Mouse (Mus musculus) MEL (cell line): ENCODE data around the gene U2af2. TPM values are rescaled to one million over a fixed set of nuclear protein-coding genes. Genes with fewer than 3 reads are reported as not detected.

Experiments used
- DNase-seq: peaks from one replicate; pipeline ENCODE4 v3.0.0; 2011; ENCODE audit warnings: low read depth, low spot score
- H3K27ac ChIP-seq: 2 replicates; pipeline ENCODE4 v1.5.1; 2012; ENCODE audit warnings: low read depth, mild to moderate bottlenecking, control low read depth, low read length, moderate library complexity; ENCODE audit not compliant: control insufficient read depth
- H3K27me3 ChIP-seq, 2 experiments: fragments of 150-350 bp in 1 of 2; sonication (generic) in 1 of 2; 2 replicates each; pipeline ENCODE4 v1.6.1; 2012; ENCODE audit warnings: low read length in 2 of 2, mild to moderate bottlenecking in 2 of 2, improper control_type of control experiment in 1 of 2, moderate library complexity in 1 of 2; ENCODE audit not compliant: insufficient read depth in 2 of 2, control insufficient read depth in 1 of 2
- H3K36me3 ChIP-seq, 2 experiments: 2 replicates each; pipeline ENCODE4 v1.6.1; 2012 to 2014; ENCODE audit warnings: low read length in 2 of 2, improper control_type of control experiment in 1 of 2, inconsistent platforms in 1 of 2, mild to moderate bottlenecking in 1 of 2; ENCODE audit not compliant: insufficient read depth in 2 of 2, control insufficient read depth in 1 of 2
- H3K4me1 ChIP-seq, 2 experiments: fragments of 150-350 bp in 1 of 2; sonication (generic) in 1 of 2; 2 replicates each; pipeline ENCODE4 v1.6.1; 2012; ENCODE audit warnings: low read length in 2 of 2, improper control_type of control experiment in 1 of 2, mild to moderate bottlenecking in 1 of 2; ENCODE audit not compliant: insufficient read depth in 2 of 2, control insufficient read depth in 1 of 2
- H3K4me3 ChIP-seq, 2 experiments: fragments of 150-350 bp in 1 of 2; sonication (generic) in 1 of 2; 2 replicates each; pipeline ENCODE4 v1.5.1; 2012; ENCODE audit warnings: low read depth in 2 of 2, low read length in 2 of 2, mild to moderate bottlenecking in 2 of 2, moderate library complexity in 2 of 2, control low read depth in 1 of 2, improper control_type of control experiment in 1 of 2; ENCODE audit not compliant: control insufficient read depth in 1 of 2, insufficient read depth in 1 of 2
- H3K79me2 ChIP-seq: 2 replicates; pipeline ENCODE4 v1.6.1; 2012; ENCODE audit warnings: mild to moderate bottlenecking, low read length, moderate library complexity; ENCODE audit not compliant: control insufficient read depth, poor library complexity, insufficient read depth
- H3K9ac ChIP-seq: 2 replicates; pipeline ENCODE4 v1.6.1; 2012; ENCODE audit warnings: low read depth, mild to moderate bottlenecking, control low read depth, low read length, moderate library complexity; ENCODE audit not compliant: control insufficient read depth, poor library complexity, severe bottlenecking
- H3K9me3 ChIP-seq: fragments of 150-350 bp; sonication (generic); replicated peaks from 2 replicates; pipeline ENCODE4 v1.6.1; 2012; ENCODE audit warnings: mild to moderate bottlenecking, low read length, improper control_type of control experiment, moderate library complexity; ENCODE audit not compliant: insufficient read depth
- CHD2 ChIP-seq: IDR thresholded peaks from 2 replicates; pipeline ENCODE4 v1.6.1; 2011; ENCODE audit warnings: low read length, improper control_type of control experiment
- E2F4 ChIP-seq: IDR thresholded peaks from 2 replicates; pipeline ENCODE4 v1.6.1; 2011; ENCODE audit warnings: low read depth, low read length, improper control_type of control experiment, borderline replicate concordance
- EP300 ChIP-seq, 2 experiments: IDR thresholded peaks; 2 replicates each; pipeline ENCODE4 v1.6.1; 2011; ENCODE audit warnings: improper control_type of control experiment in 2 of 2, low read length in 2 of 2, low read depth in 1 of 2, mild to moderate bottlenecking in 1 of 2
- ETS1 ChIP-seq: IDR thresholded peaks from 2 replicates; pipeline ENCODE4 v1.6.1; 2012; ENCODE audit warnings: low read depth, mild to moderate bottlenecking, inconsistent platforms, low read length, improper control_type of control experiment, moderate library complexity
- GABPA ChIP-seq: IDR thresholded peaks from 2 replicates; pipeline ENCODE4 v1.6.1; 2012; ENCODE audit warnings: low read depth, mild to moderate bottlenecking, inconsistent platforms, low read length, improper control_type of control experiment, moderate library complexity
- JUND ChIP-seq: IDR thresholded peaks from 2 replicates; pipeline ENCODE4 v1.6.1; 2011; ENCODE audit warnings: low read depth, mild to moderate bottlenecking, improper control_type of control experiment, low read length
- MAX ChIP-seq: IDR thresholded peaks from 2 replicates; pipeline ENCODE4 v1.6.1; 2011; ENCODE audit warnings: low read length, improper control_type of control experiment
- MAZ ChIP-seq: IDR thresholded peaks from 2 replicates; pipeline ENCODE4 v1.6.1; 2012; ENCODE audit warnings: low read depth, mild to moderate bottlenecking, inconsistent platforms, low read length, improper control_type of control experiment
- MEF2A ChIP-seq: IDR thresholded peaks from 2 replicates; pipeline ENCODE4 v1.6.1; 2014; ENCODE audit warnings: low read depth, mild to moderate bottlenecking, inconsistent platforms, low read length, improper control_type of control experiment; ENCODE audit not compliant: poor library complexity, insufficient replicate concordance, severe bottlenecking; ENCODE audit errors: extremely low read depth
- MXI1 ChIP-seq: IDR thresholded peaks from 2 replicates; pipeline ENCODE4 v1.6.1; 2011; ENCODE audit warnings: mild to moderate bottlenecking, low read depth, low read length, improper control_type of control experiment
- MYB ChIP-seq: IDR thresholded peaks from 2 replicates; pipeline ENCODE4 v1.6.1; 2011; ENCODE audit warnings: mild to moderate bottlenecking, low read depth, low read length, improper control_type of control experiment
- NRF1 ChIP-seq: IDR thresholded peaks from 2 replicates; pipeline ENCODE4 v1.6.1; 2014; ENCODE audit warnings: low read depth, mild to moderate bottlenecking, inconsistent platforms, low read length, improper control_type of control experiment, moderate library complexity; ENCODE audit not compliant: poor library complexity, insufficient read depth, severe bottlenecking
- POLR2A ChIP-seq, 2 experiments: IDR thresholded peaks; 2 replicates each; pipeline ENCODE4 v1.6.1; 2011 to 2012; ENCODE audit warnings: low read length in 2 of 2, mild to moderate bottlenecking in 2 of 2, control low read depth in 1 of 2, improper control_type of control experiment in 1 of 2, low read depth in 1 of 2, moderate library complexity in 1 of 2; ENCODE audit not compliant: control insufficient read depth in 1 of 2, insufficient read depth in 1 of 2, poor library complexity in 1 of 2
- POLR2AphosphoS5 ChIP-seq: IDR thresholded peaks from 2 replicates; pipeline ENCODE4 v1.6.1; 2012; ENCODE audit warnings: low read depth, borderline replicate concordance, mild to moderate bottlenecking, inconsistent platforms, low read length, moderate library complexity, mixed read lengths
- RAD21 ChIP-seq: IDR thresholded peaks from 2 replicates; pipeline ENCODE4 v1.6.1; 2011; ENCODE audit warnings: mild to moderate bottlenecking, low read depth, low read length, improper control_type of control experiment
- RCOR1 ChIP-seq: IDR thresholded peaks from 2 replicates; pipeline ENCODE4 v1.6.1; 2012; ENCODE audit warnings: low read depth, mild to moderate bottlenecking, inconsistent platforms, low read length, improper control_type of control experiment
- TAL1 ChIP-seq: IDR thresholded peaks from 2 replicates; pipeline ENCODE4 v1.6.1; 2012; ENCODE audit warnings: mild to moderate bottlenecking, inconsistent platforms, low read length, moderate library complexity, mixed read lengths
- TCF12 ChIP-seq: IDR thresholded peaks from 2 replicates; pipeline ENCODE4 v1.6.1; 2014; ENCODE audit warnings: low read depth, mild to moderate bottlenecking, inconsistent platforms, low read length, improper control_type of control experiment, moderate library complexity
- USF1 ChIP-seq: IDR thresholded peaks from 2 replicates; pipeline ENCODE4 v1.6.1; 2014; ENCODE audit warnings: low read depth, mild to moderate bottlenecking, inconsistent platforms, low read length, improper control_type of control experiment, moderate library complexity
- USF2 ChIP-seq, 2 experiments: IDR thresholded peaks; 2 replicates each; pipeline ENCODE4 v1.6.1; 2011 to 2012; ENCODE audit warnings: improper control_type of control experiment in 2 of 2, low read length in 2 of 2, borderline replicate concordance in 1 of 2, inconsistent platforms in 1 of 2, low read depth in 1 of 2, mild to moderate bottlenecking in 1 of 2; ENCODE audit not compliant: insufficient read depth in 1 of 2
- ZC3H11A ChIP-seq: IDR thresholded peaks from 2 replicates; pipeline ENCODE4 v1.6.1; 2012; ENCODE audit warnings: low read depth, mild to moderate bottlenecking, inconsistent platforms, low read length, improper control_type of control experiment
- ZKSCAN1 ChIP-seq: IDR thresholded peaks from 2 replicates; pipeline ENCODE4 v1.6.1; 2012; ENCODE audit warnings: low read depth, mild to moderate bottlenecking, inconsistent platforms, low read length, improper control_type of control experiment, moderate library complexity
- ZNF384 ChIP-seq: IDR thresholded peaks from 2 replicates; pipeline ENCODE4 v1.6.1; 2012; ENCODE audit warnings: low read depth, mild to moderate bottlenecking, inconsistent platforms, low read length, improper control_type of control experiment
- polyA plus RNA-seq, 2 experiments: library from polyadenylated mRNA; stranded (reverse) in 1 of 2; unstranded in 1 of 2; fragments of >175 nt in 1 of 2; fragments of >200 nt in 1 of 2; gene quantifications; 2 replicates each; pipeline versions ENCODE4 v1.2.1 to v1.2.4; 2012; ENCODE audit warnings: low replicate concordance in 2 of 2, low read depth in 1 of 2; ENCODE audit not compliant: insufficient read length in 2 of 2, insufficient read depth in 1 of 2, missing spikeins in 1 of 2
- total RNA-seq: library from RNA; depleted of rRNA; stranded (reverse); fragments of 300-350 nt; gene quantifications from 2 replicates; pipeline ENCODE4 v1.2.3, GENCODE M21; 2012

Gene U2af2
- total and polyA plus RNA-seq, 3 experiments: 311 to 491 (median 477) TPM

- no peak for TF ChIP-seq GABPA
- TF ChIP-seq NRF1: peak; percentile 77
- no peak for TF ChIP-seq JUND
- no peak for TF ChIP-seq TAL1
- peak; percentile 8; the same call in 1 of the 2 replicates for TF ChIP-seq MEF2A
- TF ChIP-seq ZC3H11A: no peak
- peak; percentile 49; the same call in 1 of the 2 replicates for TF ChIP-seq MYB
- peak; percentile 24; the same call in 1 of the 2 replicates for TF ChIP-seq RCOR1
- no peak for TF ChIP-seq USF1
- no peak for TF ChIP-seq ZNF384
- peak; percentile 55 for TF ChIP-seq MAX
- no peak for TF ChIP-seq POLR2AphosphoS5
- no peak for TF ChIP-seq CHD2
- TF ChIP-seq TCF12: peak; percentile 50; the same call in 1 of the 2 replicates
- peak; percentile 14 to 62; a peak in 2 of 4 replicates for TF ChIP-seq POLR2A (IDR thresholded peaks at IDR 0.05; ENCODE audit: control insufficient read depth in 1 of 2, insufficient read depth in 1 of 2, low read depth in 1 of 2, low read length in 2 of 2, poor library complexity in 1 of 2)
- no peak for TF ChIP-seq ZKSCAN1
- peak; percentile 48; the same call in 1 of the 2 replicates for TF ChIP-seq ETS1
- TF ChIP-seq USF2 (IDR thresholded peaks at IDR 0.05; ENCODE audit: borderline replicate concordance in 1 of 2, insufficient read depth in 1 of 2, low read depth in 1 of 2, low read length in 2 of 2): no peak
These were observed 41.8 kb upstream of the U2af2 start, which contains the start of the genes Zfp865 and Ccdc106 (continued) for GRCm38 (mm10) chr7:5020000-5020681.

- Histone ChIP-seq H3K36me3 (peaks cover 0 to 36% of the 10 kb centered on the region in 2 experiments; a peak in 3 of 4 replicates), H3K27ac (peak overlapping the region; percentile 96), H3K4me1 (peaks cover 7 to 35% of the 10 kb centered on the region in 2 experiments; a peak in 3 of 4 replicates), H3K4me3 (peak overlapping the region; percentile 92 to 93), H3K9me3 (no peaks in the 10 kb centered on the region), H3K9ac (peak overlapping the region; percentile 98), H3K27me3 (no peaks in the 10 kb centered on the region), H3K79me2 (peaks cover 23% of the 10 kb centered on the region)
- peak; percentile 64 for DNase-seq
- TF ChIP-seq RAD21 (no peak), CHD2 (no peak), E2F4 (peak; percentile 2; the same call in 1 of the 2 replicates), MAZ (peak; percentile 23; the same call in 1 of the 2 replicates), EP300 (IDR thresholded peaks at IDR 0.05; ENCODE audit: low read depth in 1 of 2, low read length in 2 of 2) (no peak), MXI1 (0 out of 2 replicates have a peak, but pooled peaks have one; percentile 13)
- TF ChIP-seq, all 39 proteins: peak for 3
These were observed 41.3 kb upstream of the U2af2 start for GRCm38 (mm10) chr7:5020685-5021084.
